Comparison of ENCODE assay signal across 13 mouse cellular contexts in genomic region chr5:114462067-114463040, GRCm38 (mm10). TPM values are rescaled to one million over a fixed set of nuclear protein-coding genes. Genes with fewer than 3 reads are reported as not detected.
DNase-seq lines count a peak whose midpoint lies in the region; ATAC-seq lines count a peak whose summit lies in the region.
"Had no signal": no experiment of that assay in that cellular context is flagged by ENCODE, and none has a peak within 500 bp of the region (broad histone marks: within the 10 kb centered on the region; RNA-seq: fewer than 3 reads in every experiment).

No protein-coding gene starts in this region.

- peak; percentile 81 for DNase-seq in kidney, adult 11 months
- peak; percentile 58 for DNase-seq in R1 (ENCODE audit: low read depth, low spot score)
- peak; percentile 82 for DNase-seq in adrenal gland, postnatal 14 days
- DNase-seq in heart, postnatal 36 days = peak; percentile 34 to 40
- DNase-seq in Muller cell, postnatal 12 days (ENCODE audit: inconsistent ontology term) = no peak
- DNase-seq in ovary, postnatal 36 days (ENCODE audit: low spot score) = no peak
- DNase-seq: cerebellum, adult 9-10 months had no signal

- intact Hi-C loops in heart, postnatal 36 days (cut with DNase I) = no loop called here

- no peak overlapping the region for H3K4me3 ChIP-seq in kidney, embryonic 14.5 days (ENCODE audit: low read length)
- H3K4me3 ChIP-seq in forebrain, embryonic 15.5 days = no peak overlapping the region
- H3K4me3 ChIP-seq: embryonic facial prominence, embryonic 12.5 days; lung, embryonic 15.5 days; megakaryocyte, embryonic 14.5 days had no signal

- no peaks in the 10 kb centered on the region for H3K9me3 ChIP-seq in kidney, embryonic 14.5 days (ENCODE audit: control insufficient read depth, low read length)
- no peaks in the 10 kb centered on the region for H3K9me3 ChIP-seq in forebrain, embryonic 15.5 days
- H3K9me3 ChIP-seq: embryonic facial prominence, embryonic 12.5 days; lung, embryonic 15.5 days; megakaryocyte, embryonic 14.5 days had no signal

- no peaks in the 10 kb centered on the region for H3K36me3 ChIP-seq in kidney, embryonic 14.5 days (ENCODE audit: control insufficient read depth, insufficient read depth, low read length)
- H3K36me3 ChIP-seq in forebrain, embryonic 15.5 days = no peaks in the 10 kb centered on the region
- H3K36me3 ChIP-seq: embryonic facial prominence, embryonic 12.5 days; lung, embryonic 15.5 days had no signal

- no peak overlapping the region for H3K9ac ChIP-seq in kidney, embryonic 14.5 days (ENCODE audit: low read depth, low read length)
- H3K9ac ChIP-seq in forebrain, embryonic 15.5 days (replicated peaks) = no peak overlapping the region
- H3K9ac ChIP-seq: embryonic facial prominence, embryonic 12.5 days; lung, embryonic 15.5 days had no signal

- H3K4me2 ChIP-seq in kidney, embryonic 14.5 days (replicated peaks; ENCODE audit: low read depth, low read length) = no peak overlapping the region
- H3K4me2 ChIP-seq in forebrain, embryonic 15.5 days (replicated peaks) = no peak overlapping the region
- H3K4me2 ChIP-seq: embryonic facial prominence, embryonic 12.5 days; lung, embryonic 15.5 days had no signal

- H3K4me1 ChIP-seq in kidney, embryonic 14.5 days (ENCODE audit: control insufficient read depth, insufficient read depth, low read length) = peaks cover 35% of the 10 kb centered on the region
- H3K4me1 ChIP-seq in forebrain, embryonic 15.5 days = peaks cover 16% of the 10 kb centered on the region

- WGBS in kidney, embryonic 14.5 days = 87% methylated on average over 24 of the region's 24 CpGs
- 74% methylated on average over 24 of the region's 24 CpGs for WGBS in forebrain, embryonic 15.5 days

- H3K27ac ChIP-seq in kidney, embryonic 14.5 days (ENCODE audit: low read depth, low read length) = no peak overlapping the region
- H3K27ac ChIP-seq in forebrain, embryonic 15.5 days (replicated peaks) = no peak overlapping the region
- H3K27ac ChIP-seq: lung, embryonic 15.5 days; stomach, postnatal 0 days had no signal

- no peak for ATAC-seq in kidney, embryonic 14.5 days (ENCODE audit: low FRiP score, low TSS enrichment)
- ATAC-seq in forebrain, embryonic 15.5 days (replicated peaks) = no peak

- peaks cover 3% of the 10 kb centered on the region; the same call in 1 of the 2 replicates for H3K27me3 ChIP-seq in kidney, embryonic 14.5 days (ENCODE audit: control insufficient read depth, insufficient read depth, low read length)
- H3K27me3 ChIP-seq in forebrain, embryonic 15.5 days = peaks cover 7% of the 10 kb centered on the region; the same call in 1 of the 2 replicates
- H3K27me3 ChIP-seq: embryonic facial prominence, embryonic 12.5 days; lung, embryonic 15.5 days had no signal

RNA-seq across cellular contexts. Expression of gene Mvk, which starts 18.3 kb away (rescaled TPM):
- 45.0 and 48.3 TPM in 2 replicates for polyA plus RNA-seq in kidney, embryonic 14.5 days (2014; fragmentation: Nextera tagmentation; extraction: Ambion mirVana)
- total RNA-seq in adrenal gland, postnatal 14 days (2021) = 22.0 and 23.2 TPM in 2 replicates
- 10 to 100 TPM in 1 of 2 experiments, 1 to 10 TPM in 1; 9.3 to 12.2 TPM for total RNA-seq in heart, postnatal 36 days (2021)
- 46.3 and 49.4 TPM in 2 replicates for polyA plus RNA-seq in forebrain, embryonic 15.5 days (2015; fragmentation: Nextera tagmentation; extraction: Ambion mirVana)

RNA-seq across cellular contexts. Expression of gene Mmab, which starts 18.5 kb away (rescaled TPM):
- polyA plus RNA-seq in kidney, embryonic 14.5 days (2014; fragmentation: Nextera tagmentation; extraction: Ambion mirVana) = 19.0 and 32.9 TPM in 2 replicates
- total RNA-seq in adrenal gland, postnatal 14 days (2021) = 14.6 and 18.0 TPM in 2 replicates
- 10 to 100 TPM; 16.2 to 18.3 TPM for total RNA-seq in heart, postnatal 36 days (2021)
- 20.3 and 20.5 TPM in 2 replicates for polyA plus RNA-seq in forebrain, embryonic 15.5 days (2015; fragmentation: Nextera tagmentation; extraction: Ambion mirVana)

Comparison
In these comparisons a context has a peak if more than half of its experiments do, and no peak if none do; other contexts are left out.
1. DNase-seq: peak in kidney, adult 11 months (single experiment), R1 (single experiment), adrenal gland, postnatal 14 days (single experiment) and heart, postnatal 36 days (2 of 2); none in Muller cell, postnatal 12 days (single experiment) and ovary, postnatal 36 days (single experiment).